Mouse (Mus musculus) stomach, postnatal 0 days (tissue): ENCODE results near the gene Specc1. TPM values are rescaled to one million over a fixed set of nuclear protein-coding genes. Genes with fewer than 3 reads are reported as not detected.

Source experiments
- ATAC-seq: fragments of 200-750 bp; cut with Nextera tagmentation; 2 replicates; pipeline ENCODE4 v1.8.0; 2017; ENCODE audit not compliant: low FRiP score, low TSS enrichment
- DNase-seq: peaks from one replicate; pipeline ENCODE4 v3.0.0-alpha.2; 2016; ENCODE audit warnings: low spot score
- H3K27ac ChIP-seq: fragments of 300-500 bp; sonication (generic); replicated peaks from 2 replicates; pipeline ENCODE4 v1.5.1; 2014; ENCODE audit warnings: mild to moderate bottlenecking, control low read depth
- H3K27me3 ChIP-seq: fragments of 300-500 bp; sonication (generic); 2 replicates; pipeline ENCODE4 v1.6.1; 2014; ENCODE audit warnings: low read length; ENCODE audit not compliant: control insufficient read depth, insufficient read depth
- H3K36me3 ChIP-seq: fragments of 300-500 bp; sonication (generic); 2 replicates; pipeline ENCODE4 v1.6.1; 2014; ENCODE audit warnings: low read length, mixed read lengths; ENCODE audit not compliant: control insufficient read depth, insufficient read depth
- H3K4me1 ChIP-seq: fragments of 300-500 bp; sonication (generic); replicated peaks from 2 replicates; pipeline ENCODE4 v1.6.1; 2014; ENCODE audit warnings: antibody characterized with exemption; ENCODE audit not compliant: control insufficient read depth, insufficient read depth
- H3K4me2 ChIP-seq: fragments of 300-500 bp; sonication (generic); replicated peaks from 2 replicates; pipeline ENCODE4 v1.6.1; 2014; ENCODE audit warnings: low read depth, mild to moderate bottlenecking, control low read depth, moderate library complexity
- H3K4me3 ChIP-seq: fragments of 300-500 bp; sonication (generic); 2 replicates; pipeline ENCODE4 v1.5.1; 2014; ENCODE audit warnings: low read depth, low read length, control low read depth
- H3K9ac ChIP-seq: fragments of 300-500 bp; sonication (generic); 2 replicates; pipeline ENCODE4 v1.6.1; 2014; ENCODE audit warnings: mild to moderate bottlenecking, low read length, control low read depth, mixed read lengths
- H3K9me3 ChIP-seq: fragments of 300-500 bp; sonication (generic); 2 replicates; pipeline ENCODE4 v1.6.1; 2016; ENCODE audit warnings: low read length; ENCODE audit not compliant: control insufficient read depth
- CTCF ChIP-seq: IDR thresholded peaks from 2 replicates; pipeline ENCODE4 v1.5.1; 2016; ENCODE audit warnings: antibody characterized with exemption, low read depth, mild to moderate bottlenecking, moderate library complexity
- EP300 ChIP-seq: optimal IDR thresholded peaks from 2 replicates; pipeline ENCODE3; 2016; ENCODE audit warnings: antibody characterized with exemption
- WGBS: fragments of 180-500 bp; shearing (Covaris S2); extraction: QIAGEN DNeasy Blood & Tissue Kit; methylation state at CpG from one replicate; pipeline ENCODE4 v1.1.7; 2014; 5-methylcytosine and 5-hydroxymethylcytosine counted together
- polyA plus RNA-seq: library from polyadenylated mRNA; unstranded; fragments of >200 nt; fragmentation: Nextera tagmentation; extraction: Ambion mirVana; gene quantifications from 2 replicates; pipeline ENCODE4 v1.2.1, GENCODE M21; 2015

Specc1 gene
- polyA plus RNA-seq, 1 experiment from 2014 or later: 3.2 TPM

- TF ChIP-seq EP300 (no peak), CTCF (peak; percentile 58)
- no peak for ATAC-seq
- DNase-seq: no peak
- no peaks in the 10 kb centered on the region for H3K27me3 ChIP-seq
- H3K9me3 ChIP-seq: no peaks in the 10 kb centered on the region
- no peak overlapping the region for H3K27ac ChIP-seq
- H3K4me2 ChIP-seq: no peak overlapping the region
- H3K9ac ChIP-seq: no peak overlapping the region
- H3K4me3 ChIP-seq: no peak overlapping the region
- WGBS: 69% methylated on average over 4 of the region's 4 CpGs
- H3K4me1 ChIP-seq: 0 out of 2 replicates have a peak, but pooled peaks cover 2% of the 10 kb centered on the region
- no peaks in the 10 kb centered on the region for H3K36me3 ChIP-seq
Measured at GRCm38 (mm10) chr11:62001977-62002376, 45.4 kb downstream of the Specc1 start.

DNA sequence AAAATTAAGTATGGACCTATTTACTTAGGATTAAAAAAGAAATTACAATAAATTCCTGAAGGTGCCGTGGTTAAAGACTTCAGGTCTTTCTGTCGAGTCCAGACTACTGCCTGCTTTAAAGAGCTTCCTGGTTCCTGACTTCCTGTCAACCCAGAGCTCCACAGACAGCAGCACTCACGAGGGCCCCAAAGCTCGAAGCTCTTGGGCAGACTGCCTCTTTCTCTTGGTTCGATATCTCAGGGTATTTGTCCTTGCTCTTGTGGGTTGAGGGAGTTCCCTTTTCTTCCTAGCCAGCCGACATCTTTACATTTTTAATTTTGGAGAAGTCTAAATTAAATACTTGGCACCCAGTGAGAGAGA is 48.3 kb downstream of the Specc1 start:
- Histone ChIP-seq H3K9me3 (no peaks in the 10 kb centered on the region), H3K4me3 (no peak overlapping the region), H3K27me3 (no peaks in the 10 kb centered on the region), H3K4me1 (0 out of 2 replicates have a peak, but pooled peaks cover 2% of the 10 kb centered on the region), H3K36me3 (no peaks in the 10 kb centered on the region), H3K27ac (peak overlapping the region; percentile 81), H3K9ac (no peak overlapping the region; the same call in 1 of the 2 replicates), H3K4me2 (0 out of 2 replicates have a peak overlapping the region, but pooled peaks have one; percentile 37)
- ATAC-seq (no peak), DNase-seq (no peak)
- TF ChIP-seq CTCF (no peak), EP300 (no peak)
- 31% methylated on average over 6 of the region's 6 CpGs for WGBS

DNA sequence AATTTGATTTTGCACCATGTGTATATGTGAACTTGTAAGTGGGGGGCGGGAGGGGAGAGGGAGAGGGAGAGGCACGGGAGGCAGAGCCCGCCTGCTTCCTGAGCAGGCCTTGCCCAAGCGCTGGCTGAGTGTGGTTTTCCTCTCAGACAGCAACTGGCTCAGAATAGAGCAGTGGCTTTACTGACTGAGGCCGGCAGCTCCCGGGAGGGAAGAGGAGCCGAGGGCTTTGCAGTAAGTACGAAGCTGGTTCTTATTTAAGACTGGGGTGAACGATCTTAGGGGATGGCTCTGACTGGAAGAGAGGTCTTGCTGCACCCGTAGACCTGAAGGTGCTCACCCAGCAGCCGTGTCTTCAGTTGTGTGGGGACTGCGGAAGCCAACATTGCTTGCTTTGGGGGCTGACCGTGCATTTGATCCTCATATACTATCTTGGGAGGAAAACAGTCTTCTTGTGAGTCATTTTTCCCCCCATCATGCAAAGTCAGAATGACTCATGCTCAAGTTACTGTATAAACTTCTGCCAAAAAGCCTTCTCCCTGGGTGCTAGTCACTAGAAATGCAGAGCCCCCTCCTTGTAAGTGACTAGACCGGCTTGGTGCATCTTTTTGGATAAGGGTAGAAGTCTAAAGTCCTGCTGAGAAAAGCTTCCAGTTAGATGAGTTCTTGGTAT is 48.8 kb downstream of the Specc1 start:
- Histone ChIP-seq H3K27ac (peak overlapping the region; percentile 81), H3K36me3 (no peaks in the 10 kb centered on the region), H3K4me3 (no peak overlapping the region), H3K4me2 (peak overlapping the region; percentile 37), H3K4me1 (0 out of 2 replicates have a peak, but pooled peaks cover 2% of the 10 kb centered on the region), H3K9ac (peak overlapping the region; percentile 14; the same call in 1 of the 2 replicates), H3K9me3 (no peaks in the 10 kb centered on the region), H3K27me3 (no peaks in the 10 kb centered on the region)
- WGBS: 37% methylated on average over 14 of the region's 14 CpGs
- peak; percentile 29 for DNase-seq
- TF ChIP-seq CTCF: no peak
- TF ChIP-seq EP300: no peak
- ATAC-seq: peak; percentile 38; the same call in 1 of the 2 replicates

DNA sequence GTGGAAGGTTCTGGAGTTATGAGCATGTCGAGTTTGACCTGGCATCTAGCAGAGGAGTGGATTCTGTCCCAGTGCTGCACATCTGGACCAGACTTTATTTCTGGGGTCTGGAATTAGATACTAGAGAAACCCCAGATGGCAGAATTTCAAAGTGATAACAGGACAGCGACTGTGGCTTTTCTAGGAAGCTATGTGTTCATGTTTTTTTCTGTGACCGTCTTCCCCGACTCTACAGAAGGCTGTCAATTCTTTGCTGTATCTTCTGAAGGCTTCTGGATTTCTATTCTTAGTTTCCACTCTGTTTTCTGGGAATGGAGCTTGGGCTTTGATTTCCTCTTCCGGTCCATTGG is 49.3 kb downstream of the Specc1 start:
- ATAC-seq: no peak
- Histone ChIP-seq H3K4me3 (no peak overlapping the region), H3K9ac (no peak overlapping the region), H3K4me2 (peak overlapping the region; percentile 19), H3K4me1 (0 out of 2 replicates have a peak, but pooled peaks cover 2% of the 10 kb centered on the region), H3K27ac (peak overlapping the region; percentile 18; the same call in 1 of the 2 replicates), H3K36me3 (no peaks in the 10 kb centered on the region), H3K27me3 (no peaks in the 10 kb centered on the region), H3K9me3 (no peaks in the 10 kb centered on the region)
- TF ChIP-seq EP300 (no peak), CTCF (no peak)
- DNase-seq: no peak
- 57% methylated on average over 5 of the region's 5 CpGs for WGBS

- DNase-seq: no peak
- WGBS: 46% methylated on average over 5 of the region's 5 CpGs
Measured at GRCm38 (mm10) chr11:62006680-62007079, 50.1 kb downstream of the Specc1 start.

DNA sequence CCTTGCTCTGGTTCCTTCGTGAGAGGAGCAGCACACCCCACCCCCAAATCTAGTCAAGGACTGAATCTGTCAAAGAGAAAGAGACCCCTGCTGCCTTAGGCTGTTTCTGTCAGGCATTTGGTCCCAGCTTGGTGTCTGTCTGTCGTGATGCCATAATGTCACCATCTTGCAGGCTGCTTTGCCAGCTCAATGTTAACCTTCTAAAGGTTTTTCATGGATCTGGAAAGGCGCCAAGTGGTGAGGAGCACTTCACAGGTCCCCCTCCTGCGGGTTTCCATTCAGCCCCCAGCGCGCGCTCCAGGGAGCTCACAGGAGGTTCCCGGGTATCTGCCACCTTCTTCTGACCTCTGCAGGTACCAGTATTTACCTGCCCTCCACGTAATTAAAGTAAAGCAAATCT is 51.4 kb downstream of the Specc1 start:
- H3K36me3 ChIP-seq: no peaks in the 10 kb centered on the region
- TF ChIP-seq EP300 (no peak), CTCF (no peak)
- no peak for DNase-seq
- no peak for ATAC-seq
- WGBS: 36% methylated on average over 9 of the region's 9 CpGs
- no peaks in the 10 kb centered on the region for H3K9me3 ChIP-seq
- H3K4me2 ChIP-seq: no peak overlapping the region
- H3K27ac ChIP-seq: no peak overlapping the region
- no peak overlapping the region for H3K4me3 ChIP-seq
- H3K27me3 ChIP-seq: no peaks in the 10 kb centered on the region
- H3K9ac ChIP-seq: no peak overlapping the region
- H3K4me1 ChIP-seq: 0 out of 2 replicates have a peak, but pooled peaks cover 2% of the 10 kb centered on the region

More at GRCm38 (mm10) chr11:62006680-62007079, 50.1 kb downstream of the Specc1 start:
- Histone ChIP-seq H3K27ac (no peak overlapping the region), H3K9me3 (no peaks in the 10 kb centered on the region), H3K4me2 (peak overlapping the region; percentile 19; the same call in 1 of the 2 replicates), H3K27me3 (no peaks in the 10 kb centered on the region), H3K36me3 (no peaks in the 10 kb centered on the region), H3K4me3 (no peak overlapping the region), H3K9ac (no peak overlapping the region), H3K4me1 (0 out of 2 replicates have a peak, but pooled peaks cover 2% of the 10 kb centered on the region)
- TF ChIP-seq CTCF (no peak), EP300 (no peak)
- no peak for ATAC-seq
